Mouse (Mus musculus): ENCODE results near the gene Rpl37a. TPM values are rescaled to one million over a fixed set of nuclear protein-coding genes. Genes with fewer than 3 reads are reported as not detected.

Gene Rpl37a
- polyA plus RNA-seq, 1 experiment from 2014 or later = 1,102 TPM

- Histone ChIP-seq H3K4me1 (replicated peaks) (peaks cover 18% of the 10 kb centered on the region), H3K27ac (no peak overlapping the region), H3K36me3 (peaks cover 32% of the 10 kb centered on the region), H3K4me2 (no peak overlapping the region), H3K4me3 (no peak overlapping the region), H3K27me3 (no peaks in the 10 kb centered on the region), H3K9me3 (replicated peaks) (no peaks in the 10 kb centered on the region), H3K9ac (no peak overlapping the region)
- 9% methylated on average over 5 of the region's 5 CpGs for WGBS
- no peak for ATAC-seq (replicated peaks; ENCODE audit: insufficient number of reproducible peaks, insufficient read depth, low FRiP score, low read depth)
Measured at GRCm38 (mm10) chr1:72716926-72717325, 5.8 kb downstream of the Rpl37a start.

GRCm38 (mm10) chr1:72717540-72717939 is 6.5 kb downstream of the Rpl37a start:
- H3K4me2 ChIP-seq = no peak overlapping the region
- no peaks in the 10 kb centered on the region for H3K9me3 ChIP-seq (replicated peaks)
- no peak for ATAC-seq (replicated peaks; ENCODE audit: insufficient number of reproducible peaks, insufficient read depth, low FRiP score, low read depth)
- H3K9ac ChIP-seq = no peak overlapping the region
- H3K36me3 ChIP-seq = peaks cover 31% of the 10 kb centered on the region
- H3K4me1 ChIP-seq (replicated peaks) = peaks cover 13% of the 10 kb centered on the region
- 84% methylated on average over 7 of the region's 7 CpGs for WGBS
- no peaks in the 10 kb centered on the region for H3K27me3 ChIP-seq
- H3K27ac ChIP-seq = no peak overlapping the region
- H3K4me3 ChIP-seq = no peak overlapping the region

- Histone ChIP-seq H3K9ac (no peak overlapping the region), H3K27me3 (no peaks in the 10 kb centered on the region), H3K36me3 (peaks cover 20% of the 10 kb centered on the region), H3K4me1 (replicated peaks) (peaks cover 8% of the 10 kb centered on the region), H3K9me3 (replicated peaks) (no peaks in the 10 kb centered on the region), H3K27ac (no peak overlapping the region), H3K4me2 (no peak overlapping the region), H3K4me3 (no peak overlapping the region)
- ATAC-seq (replicated peaks; ENCODE audit: insufficient number of reproducible peaks, insufficient read depth, low FRiP score, low read depth) = 0 out of 2 replicates have a peak, but pooled peaks have one; percentile 54
- 21% methylated on average over 5 of the region's 5 CpGs for WGBS
Measured at GRCm38 (mm10) chr1:72718846-72719245, 7.8 kb downstream of the Rpl37a start.

DNA sequence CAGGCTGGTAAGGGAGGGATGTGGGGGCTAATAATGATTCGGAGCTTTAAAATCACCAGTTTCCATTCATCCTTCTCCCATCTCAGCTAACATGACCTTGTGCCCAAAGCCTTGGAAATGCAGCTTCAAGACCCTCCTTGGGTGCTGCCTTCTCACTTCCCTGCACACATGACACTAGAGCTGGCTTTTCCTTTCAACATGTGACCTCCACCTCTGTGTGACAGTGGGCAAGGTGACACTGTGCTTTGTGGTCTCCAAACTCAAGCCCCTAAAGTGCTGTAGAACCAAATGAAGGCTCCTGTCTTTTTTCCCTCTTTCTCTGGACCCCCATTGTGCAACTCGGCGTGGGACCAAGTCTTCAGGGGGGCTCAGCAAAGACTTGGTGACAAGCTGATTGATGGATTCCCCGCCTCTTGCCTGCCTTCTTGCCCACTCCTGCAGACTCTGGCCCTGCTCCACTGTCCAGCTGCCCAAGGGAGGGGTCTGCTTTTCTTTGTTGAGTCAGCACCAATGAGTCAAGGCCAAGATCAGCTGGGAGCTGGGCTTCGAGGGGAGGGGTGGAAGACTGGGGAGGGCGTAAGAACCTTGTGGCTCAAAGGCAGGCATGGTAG is 9.1 kb downstream of the Rpl37a start:
- Histone ChIP-seq H3K4me2 (no peak overlapping the region), H3K27ac (no peak overlapping the region), H3K9ac (no peak overlapping the region), H3K27me3 (no peaks in the 10 kb centered on the region), H3K4me1 (replicated peaks) (peaks cover 4% of the 10 kb centered on the region), H3K4me3 (no peak overlapping the region), H3K9me3 (replicated peaks) (no peaks in the 10 kb centered on the region), H3K36me3 (peaks cover 6% of the 10 kb centered on the region)
- ATAC-seq (replicated peaks; ENCODE audit: insufficient number of reproducible peaks, insufficient read depth, low FRiP score, low read depth) = no peak
- WGBS = 60% methylated on average over 6 of the region's 6 CpGs

GRCm38 (mm10) chr1:72722646-72723045 is 11.6 kb downstream of the Rpl37a start:
- Histone ChIP-seq H3K27ac (no peak overlapping the region), H3K4me3 (no peak overlapping the region), H3K36me3 (no peaks in the 10 kb centered on the region), H3K4me2 (no peak overlapping the region), H3K27me3 (no peaks in the 10 kb centered on the region), H3K9ac (no peak overlapping the region), H3K4me1 (replicated peaks) (peaks cover 4% of the 10 kb centered on the region), H3K9me3 (replicated peaks) (no peaks in the 10 kb centered on the region)
- WGBS = 38% methylated on average over 8 of the region's 8 CpGs
- ATAC-seq (replicated peaks; ENCODE audit: insufficient number of reproducible peaks, insufficient read depth, low FRiP score, low read depth) = no peak

GRCm38 (mm10) chr1:72724354-72724753 is 13.3 kb downstream of the Rpl37a start:
- Histone ChIP-seq H3K9me3 (replicated peaks) (no peaks in the 10 kb centered on the region), H3K27ac (no peak overlapping the region), H3K36me3 (no peaks in the 10 kb centered on the region), H3K9ac (no peak overlapping the region), H3K27me3 (no peaks in the 10 kb centered on the region), H3K4me1 (replicated peaks) (peaks cover 4% of the 10 kb centered on the region), H3K4me3 (no peak overlapping the region), H3K4me2 (no peak overlapping the region)
- 72% methylated on average over 2 of the region's 2 CpGs for WGBS
- no peak for ATAC-seq (replicated peaks; ENCODE audit: insufficient number of reproducible peaks, insufficient read depth, low FRiP score, low read depth)

- no peak overlapping the region for H3K4me2 ChIP-seq
- H3K4me1 ChIP-seq (replicated peaks) = peaks cover 4% of the 10 kb centered on the region
- H3K36me3 ChIP-seq = no peaks in the 10 kb centered on the region
- H3K4me3 ChIP-seq = no peak overlapping the region
- WGBS = 92% methylated on average over 13 of the region's 13 CpGs
- H3K27ac ChIP-seq = no peak overlapping the region
- no peak overlapping the region for H3K9ac ChIP-seq
- no peak for ATAC-seq (replicated peaks; ENCODE audit: insufficient number of reproducible peaks, insufficient read depth, low FRiP score, low read depth)
- no peaks in the 10 kb centered on the region for H3K27me3 ChIP-seq
- no peaks in the 10 kb centered on the region for H3K9me3 ChIP-seq (replicated peaks)
Measured at GRCm38 (mm10) chr1:72725941-72726340, 14.9 kb downstream of the Rpl37a start.

DNA sequence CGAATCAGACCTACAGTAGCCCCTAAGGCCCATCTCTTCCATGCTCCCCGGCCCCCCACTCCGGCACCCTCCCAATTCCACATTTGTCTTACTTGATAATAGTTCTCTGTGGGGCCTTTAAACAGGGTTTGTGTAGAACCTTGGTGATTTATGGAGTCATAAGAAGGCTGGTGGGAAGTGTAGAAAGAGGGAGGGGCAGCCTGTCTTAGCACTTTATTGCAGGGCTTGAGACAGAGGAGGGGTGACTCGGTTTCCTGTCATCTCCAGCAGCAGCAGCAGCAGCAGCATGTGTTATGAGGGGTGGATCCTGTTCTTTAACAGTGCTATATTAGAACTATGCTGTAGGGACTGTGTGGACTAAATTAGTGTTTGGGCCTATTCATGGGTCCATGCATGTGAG is 17.7 kb downstream of the Rpl37a start:
- peaks cover 8% of the 10 kb centered on the region; the same call in 1 of the 2 replicates for H3K27me3 ChIP-seq
- H3K27ac ChIP-seq = no peak overlapping the region
- no peak for ATAC-seq (replicated peaks; ENCODE audit: insufficient number of reproducible peaks, insufficient read depth, low FRiP score, low read depth)
- H3K4me2 ChIP-seq = no peak overlapping the region
- no peak overlapping the region for H3K4me3 ChIP-seq
- H3K9ac ChIP-seq = no peak overlapping the region
- no peaks in the 10 kb centered on the region for H3K4me1 ChIP-seq (replicated peaks)
- no peaks in the 10 kb centered on the region for H3K36me3 ChIP-seq
- WGBS = 77% methylated on average over 4 of the region's 4 CpGs
- no peaks in the 10 kb centered on the region for H3K9me3 ChIP-seq (replicated peaks)

DNA sequence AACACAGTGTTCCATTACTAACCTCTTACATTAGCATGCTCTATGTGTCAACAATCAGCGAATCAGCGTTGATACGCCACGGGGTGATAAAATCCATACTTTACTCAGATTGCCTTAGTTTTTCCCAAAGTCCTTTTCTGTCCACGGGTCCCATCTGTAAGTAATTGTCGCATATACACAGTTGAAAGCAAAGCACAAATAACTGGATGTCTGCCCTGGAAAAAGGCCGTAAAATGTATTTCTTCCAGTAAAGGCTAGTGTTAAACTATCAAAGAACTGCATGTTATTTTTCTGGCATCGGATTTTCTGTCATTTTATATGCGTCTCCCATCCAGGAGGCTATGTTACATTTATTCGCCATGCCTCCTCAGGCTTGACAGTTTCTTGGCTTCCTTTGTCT is 19.0 kb downstream of the Rpl37a start:
- no peaks in the 10 kb centered on the region for H3K36me3 ChIP-seq
- H3K27me3 ChIP-seq = peaks cover 8% of the 10 kb centered on the region; the same call in 1 of the 2 replicates
- no peak overlapping the region for H3K27ac ChIP-seq
- no peak for ATAC-seq (replicated peaks; ENCODE audit: insufficient number of reproducible peaks, insufficient read depth, low FRiP score, low read depth)
- no peak overlapping the region for H3K4me3 ChIP-seq
- no peak overlapping the region for H3K4me2 ChIP-seq
- no peaks in the 10 kb centered on the region for H3K4me1 ChIP-seq (replicated peaks)
- no peaks in the 10 kb centered on the region for H3K9me3 ChIP-seq (replicated peaks)
- WGBS = 74% methylated on average over 10 of the region's 10 CpGs
- H3K9ac ChIP-seq = no peak overlapping the region

- Histone ChIP-seq H3K4me2 (no peak overlapping the region), H3K9ac (no peak overlapping the region)
Measured at GRCm38 (mm10) chr1:72733191-72733691, 22.2 kb downstream of the Rpl37a start.

GRCm38 (mm10) chr1:72736397-72737125 is 25.5 kb downstream of the Rpl37a start:
- ATAC-seq (replicated peaks; ENCODE audit: insufficient number of reproducible peaks, insufficient read depth, low FRiP score, low read depth) = 0 out of 2 replicates have a peak, but pooled peaks have one; percentile 18
- 33% methylated on average over 13 of the region's 13 CpGs for WGBS

More at GRCm38 (mm10) chr1:72733191-72733691, 22.2 kb downstream of the Rpl37a start:
- 89% methylated on average over 9 of the region's 9 CpGs for WGBS
- no peak for ATAC-seq (replicated peaks; ENCODE audit: insufficient number of reproducible peaks, insufficient read depth, low FRiP score, low read depth)
- H3K9me3 ChIP-seq (replicated peaks) = no peaks in the 10 kb centered on the region
- peaks cover 14% of the 10 kb centered on the region for H3K27me3 ChIP-seq
- no peak overlapping the region for H3K4me3 ChIP-seq
- H3K27ac ChIP-seq = no peak overlapping the region
- H3K36me3 ChIP-seq = no peaks in the 10 kb centered on the region
- 0 out of 2 replicates have a peak, but pooled peaks cover 3% of the 10 kb centered on the region for H3K4me1 ChIP-seq (replicated peaks)

More at GRCm38 (mm10) chr1:72736397-72737125, 25.5 kb downstream of the Rpl37a start:
- no peak overlapping the region for H3K27ac ChIP-seq
- no peak overlapping the region for H3K4me3 ChIP-seq
- H3K9ac ChIP-seq = no peak overlapping the region
- no peak overlapping the region for H3K4me2 ChIP-seq
- H3K36me3 ChIP-seq = no peaks in the 10 kb centered on the region
- peaks cover 14% of the 10 kb centered on the region; the same call in 1 of the 2 replicates for H3K4me1 ChIP-seq (replicated peaks)
- peaks cover 14% of the 10 kb centered on the region for H3K27me3 ChIP-seq
- H3K9me3 ChIP-seq (replicated peaks) = no peaks in the 10 kb centered on the region
